Mouse (Mus musculus) intestine, postnatal 0 days (tissue): ENCODE measurements around the gene 4930519G04Rik. TPM values are rescaled to one million over a fixed set of nuclear protein-coding genes. Genes with fewer than 3 reads are reported as not detected.
A peak's percentile ranks its signal among the peaks of the same experiment; 100 is the strongest.
"Not testable (repeated sequence)": the region's sequence is repeated elsewhere in the genome, so short reads cannot be mapped to it uniquely, and the experiment has no call there.

Experiments
- ATAC-seq: fragments of 200-750 bp; cut with Nextera tagmentation; 2 replicates; pipeline ENCODE4 v1.8.0; 2017; ENCODE audit warnings: mild to moderate bottlenecking, moderate TSS enrichment, moderate library complexity
- H3K27ac ChIP-seq: fragments of 300-500 bp; sonication (generic); 2 replicates; pipeline ENCODE4 v1.5.1; 2014; ENCODE audit warnings: mild to moderate bottlenecking, low read depth, low read length, moderate library complexity
- H3K27me3 ChIP-seq: fragments of 300-500 bp; sonication (generic); replicated peaks from 2 replicates; pipeline ENCODE4 v1.6.1; 2014; ENCODE audit warnings: low read length, mixed read lengths; ENCODE audit not compliant: control insufficient read depth, insufficient read depth
- H3K36me3 ChIP-seq: fragments of 300-500 bp; sonication (generic); 2 replicates; pipeline ENCODE4 v1.6.1; 2014; ENCODE audit warnings: mild to moderate bottlenecking, moderate library complexity; ENCODE audit not compliant: control insufficient read depth, insufficient read depth
- H3K4me1 ChIP-seq: fragments of 300-500 bp; sonication (generic); replicated peaks from 2 replicates; pipeline ENCODE4 v1.6.1; 2014; ENCODE audit warnings: antibody characterized with exemption, low read length, mixed read lengths; ENCODE audit not compliant: control insufficient read depth, insufficient read depth
- H3K4me2 ChIP-seq: fragments of 300-500 bp; sonication (generic); replicated peaks from 2 replicates; pipeline ENCODE4 v1.6.1; 2014; ENCODE audit warnings: low read depth, mild to moderate bottlenecking, moderate library complexity
- H3K4me3 ChIP-seq: fragments of 300-500 bp; sonication (generic); 2 replicates; pipeline ENCODE4 v1.5.1; 2014; ENCODE audit warnings: low read depth, low read length
- H3K9ac ChIP-seq: fragments of 300-500 bp; sonication (generic); 2 replicates; pipeline ENCODE4 v1.6.1; 2014; ENCODE audit warnings: mild to moderate bottlenecking, low read depth, low read length
- H3K9me3 ChIP-seq: fragments of 300-500 bp; sonication (generic); 2 replicates; pipeline ENCODE4 v1.6.1; 2016; ENCODE audit warnings: mixed run types; ENCODE audit not compliant: control insufficient read depth
- CTCF ChIP-seq: sonication (generic); IDR thresholded peaks from 2 replicates; pipeline ENCODE4 v1.5.1; 2016; ENCODE audit warnings: low read depth, mild to moderate bottlenecking, control low read depth, antibody characterized with exemption, moderate library complexity
- WGBS: fragments of 180-500 bp; shearing (Covaris S2); extraction: QIAGEN DNeasy Blood & Tissue Kit; methylation state at CpG from one replicate; pipeline ENCODE4 v1.1.7; 2014; 5-methylcytosine and 5-hydroxymethylcytosine counted together
- polyA plus RNA-seq: library from polyadenylated mRNA; unstranded; fragments of >200 nt; fragmentation: Nextera tagmentation; extraction: Ambion mirVana; gene quantifications from 2 replicates; pipeline ENCODE4 v1.2.1, GENCODE M21; 2015

Gene 4930519G04Rik
- polyA plus RNA-seq, 1 experiment from 2014 or later: not detected

- Histone ChIP-seq H3K4me3 (no peak overlapping the region), H3K9me3 (no peaks in the 10 kb centered on the region), H3K27ac (no peak overlapping the region), H3K27me3 (no peaks in the 10 kb centered on the region), H3K9ac (no peak overlapping the region), H3K4me2 (no peak overlapping the region), H3K4me1 (no peaks in the 10 kb centered on the region), H3K36me3 (peaks cover 18% of the 10 kb centered on the region)
- TF ChIP-seq CTCF: no peak
- 58% methylated on average over 4 of the region's 4 CpGs for WGBS
- peak; percentile 59 for ATAC-seq
These were observed 60.2 kb downstream of the 4930519G04Rik start for GRCm38 (mm10) chr5:114913686-114914085.

- no peak overlapping the region for H3K4me2 ChIP-seq
- no peak for TF ChIP-seq CTCF
- H3K4me1 ChIP-seq: no peaks in the 10 kb centered on the region
- H3K36me3 ChIP-seq: peaks cover 16% of the 10 kb centered on the region
- H3K9ac ChIP-seq: no peak overlapping the region
- H3K4me3 ChIP-seq: no peak overlapping the region
- WGBS: 76% methylated on average over 8 of the region's 8 CpGs
- ATAC-seq: no peak
- no peak overlapping the region for H3K27ac ChIP-seq
- H3K27me3 ChIP-seq: no peaks in the 10 kb centered on the region
- no peaks in the 10 kb centered on the region for H3K9me3 ChIP-seq
These were observed 61.4 kb downstream of the 4930519G04Rik start for GRCm38 (mm10) chr5:114914855-114915254.

- ATAC-seq: no peak
- Histone ChIP-seq H3K9me3 (no peaks in the 10 kb centered on the region), H3K9ac (no peak overlapping the region), H3K36me3 (peaks cover 13% of the 10 kb centered on the region), H3K27ac (no peak overlapping the region), H3K4me1 (no peaks in the 10 kb centered on the region), H3K27me3 (no peaks in the 10 kb centered on the region), H3K4me3 (no peak overlapping the region), H3K4me2 (no peak overlapping the region)
- TF ChIP-seq CTCF: no peak
- 65% methylated on average over 5 of the region's 5 CpGs for WGBS
These were observed 62.4 kb downstream of the 4930519G04Rik start for GRCm38 (mm10) chr5:114915854-114916253.

- Histone ChIP-seq H3K9me3 (no peaks in the 10 kb centered on the region), H3K4me2 (no peak overlapping the region), H3K27ac (no peak overlapping the region), H3K36me3 (peaks cover 4% of the 10 kb centered on the region; the same call in 1 of the 2 replicates), H3K27me3 (no peaks in the 10 kb centered on the region), H3K4me1 (no peaks in the 10 kb centered on the region), H3K4me3 (no peak overlapping the region), H3K9ac (no peak overlapping the region)
- no peak for TF ChIP-seq CTCF
- 71% methylated on average over 4 of the region's 4 CpGs for WGBS
- no peak for ATAC-seq
These were observed 63.3 kb downstream of the 4930519G04Rik start for GRCm38 (mm10) chr5:114916777-114917176.

GRCm38 (mm10) chr5:114917357-114917756 lies 63.9 kb downstream of the 4930519G04Rik start:
- H3K9ac ChIP-seq, H3K36me3 ChIP-seq, H3K4me3 ChIP-seq, H3K4me1 ChIP-seq, ATAC-seq, H3K27ac ChIP-seq, H3K4me2 ChIP-seq, H3K9me3 ChIP-seq, H3K27me3 ChIP-seq: not testable (repeated sequence)
- 88% methylated on average over 5 of the region's 5 CpGs for WGBS

- peak; percentile 72 for ATAC-seq
- H3K4me3 ChIP-seq: no peak overlapping the region
These were observed 68.3 kb downstream of the 4930519G04Rik start for GRCm38 (mm10) chr5:114921551-114922365.

More at GRCm38 (mm10) chr5:114921551-114922365, 68.3 kb downstream of the 4930519G04Rik start:
- Histone ChIP-seq H3K27ac (peak overlapping the region; percentile 76), H3K9me3 (no peaks in the 10 kb centered on the region), H3K9ac (no peak overlapping the region), H3K4me2 (peak overlapping the region; percentile 64), H3K27me3 (no peaks in the 10 kb centered on the region), H3K4me1 (no peaks in the 10 kb centered on the region), H3K36me3 (no peaks in the 10 kb centered on the region)
- WGBS: 50% methylated on average over 19 of the region's 19 CpGs
- TF ChIP-seq CTCF: peak; percentile 78
